Comparison of ENCODE assay signal across 7 mouse cellular contexts in genomic region chr19:28963842-28964551, GRCm38 (mm10). TPM values are rescaled to one million over a fixed set of nuclear protein-coding genes. Genes with fewer than 3 reads are reported as not detected.
DNase-seq lines count a peak whose midpoint lies in the region; ATAC-seq and TF ChIP-seq lines count a peak whose summit lies in the region.

Gene Plpp6, plus strand, starts transcription at chr19:28963953.

- peak within 1 kb of the TSS; percentile 87 for H3K4me3 ChIP-seq in intestine, postnatal 0 days (ENCODE audit: low read depth, low read length)
- H3K4me3 ChIP-seq in limb, embryonic 10.5 days, result peak within 1 kb of the TSS; percentile 72
- H3K4me3 ChIP-seq in midbrain, embryonic 12.5 days, result peak within 1 kb of the TSS; percentile 89

- H3K27me3 ChIP-seq in intestine, postnatal 0 days (replicated peaks; ENCODE audit: control insufficient read depth, insufficient read depth, low read length), result no peaks in the 10 kb centered on the region
- H3K27me3 ChIP-seq in limb, embryonic 10.5 days (ENCODE audit: low read depth, poor library complexity, severe bottlenecking), result peaks cover 35% of the 10 kb centered on the region
- peaks cover 4% of the 10 kb centered on the region for H3K27me3 ChIP-seq in midbrain, embryonic 12.5 days

- peak; percentile 81 for DNase-seq in adrenal gland, adult 8-10 months
- DNase-seq in embryo, embryonic 9.5 days (ENCODE audit: extremely low spot score), result peak; percentile 74
- no peak for DNase-seq in gonadal fat pad, adult 2 months (ENCODE audit: low read depth)
- DNase-seq in limb, embryonic 10.5 days (ENCODE audit: low spot score), result peak; percentile 84
- DNase-seq in skeletal muscle tissue, adult 2 months (ENCODE audit: low read depth, low spot score), result peak; percentile 57

- peak; percentile 78 for TF ChIP-seq CTCF in intestine, postnatal 0 days (IDR thresholded peaks at IDR 0.05; ENCODE audit: low read depth)

- peak within 1 kb of the TSS; percentile 84 for H3K9ac ChIP-seq in intestine, postnatal 0 days (ENCODE audit: low read depth, low read length)
- H3K9ac ChIP-seq in midbrain, embryonic 12.5 days (replicated peaks), result peak within 1 kb of the TSS; percentile 90

- no peaks in the 10 kb centered on the region for H3K4me1 ChIP-seq in intestine, postnatal 0 days (replicated peaks; ENCODE audit: control insufficient read depth, insufficient read depth, low read length)
- peaks cover 15% of the 10 kb centered on the region for H3K4me1 ChIP-seq in limb, embryonic 10.5 days
- peaks cover 18% of the 10 kb centered on the region for H3K4me1 ChIP-seq in midbrain, embryonic 12.5 days

- WGBS in intestine, postnatal 0 days, result under 1% methylated on average over 41 of the region's 73 CpGs
- under 1% methylated on average over 73 of the region's 73 CpGs for WGBS in limb, embryonic 10.5 days
- WGBS in midbrain, embryonic 12.5 days, result under 1% methylated on average over 68 of the region's 73 CpGs

- peak within 1 kb of the TSS; percentile 92 for H3K27ac ChIP-seq in intestine, postnatal 0 days (ENCODE audit: low read depth, low read length)
- H3K27ac ChIP-seq in limb, embryonic 10.5 days, result peak within 1 kb of the TSS; percentile 87
- peak within 1 kb of the TSS; percentile 76 for H3K27ac ChIP-seq in midbrain, embryonic 12.5 days (replicated peaks)

- H3K4me2 ChIP-seq in intestine, postnatal 0 days (replicated peaks; ENCODE audit: low read depth), result peak within 1 kb of the TSS; percentile 93
- H3K4me2 ChIP-seq in midbrain, embryonic 12.5 days (replicated peaks), result peak within 1 kb of the TSS; percentile 88

- H3K36me3 ChIP-seq in intestine, postnatal 0 days (ENCODE audit: control insufficient read depth, insufficient read depth), result no peaks in the 10 kb centered on the region
- H3K36me3 ChIP-seq in limb, embryonic 10.5 days, result no peaks in the 10 kb centered on the region
- H3K36me3 ChIP-seq in midbrain, embryonic 12.5 days, result no peaks in the 10 kb centered on the region

- ATAC-seq in intestine, postnatal 0 days, result peak; percentile 91
- ATAC-seq in midbrain, embryonic 12.5 days (ENCODE audit: low FRiP score, low read depth), result peak; percentile 81

- H3K9me3 ChIP-seq in intestine, postnatal 0 days (ENCODE audit: control insufficient read depth), result no peaks in the 10 kb centered on the region
- no peaks in the 10 kb centered on the region for H3K9me3 ChIP-seq in limb, embryonic 10.5 days (replicated peaks)
- H3K9me3 ChIP-seq in midbrain, embryonic 12.5 days, result no peaks in the 10 kb centered on the region

RNA-seq across cellular contexts. Expression of gene Plpp6, which starts in this region (rescaled TPM):
- 10 to 100 TPM; 24.8 to 52.8 (median 40.2) TPM for total RNA-seq in adrenal gland, adult 8-10 months (2022)
- polyA plus RNA-seq in gonadal fat pad, adult 2 months (2012; rRNA removed), result 30.3 and 49.1 TPM in 2 replicates
- 22.3 and 23.2 TPM in 2 replicates for polyA plus RNA-seq in intestine, postnatal 0 days (2015; fragmentation: Nextera tagmentation; extraction: Ambion mirVana)
- polyA plus RNA-seq in limb, embryonic 10.5 days (2016; fragmentation: Nextera tagmentation; extraction: Ambion mirVana), result 3.1 and 4.1 TPM in 2 replicates
- polyA plus RNA-seq in midbrain, embryonic 12.5 days (2016; fragmentation: Nextera tagmentation; extraction: Ambion mirVana), result 8.2 and 9.6 TPM in 2 replicates
